Mouse (Mus musculus) kidney, postnatal 25 days (tissue): ENCODE measurements around the gene Idh1.

ENCODE experiments used
- DNase-seq, 2 experiments: peaks; one replicate each; pipeline ENCODE4 v3.0.0; 2021; ENCODE audit warnings: mixed read lengths in 2 of 2

Idh1 gene

GRCm38 (mm10) chr1:65176171-65176570, 10.1 kb downstream of the Idh1 start:
- peak in 1 of 2 experiments; percentile 56 for DNase-seq

- no peak for DNase-seq
Observed at GRCm38 (mm10) chr1:65173716-65174115, 12.6 kb downstream of the Idh1 start.

- no peak for DNase-seq
Observed at GRCm38 (mm10) chr1:65171579-65171978, 14.7 kb downstream of the Idh1 start.

- no peak for DNase-seq
Observed at GRCm38 (mm10) chr1:65169947-65170346, 16.4 kb downstream of the Idh1 start.

DNA sequence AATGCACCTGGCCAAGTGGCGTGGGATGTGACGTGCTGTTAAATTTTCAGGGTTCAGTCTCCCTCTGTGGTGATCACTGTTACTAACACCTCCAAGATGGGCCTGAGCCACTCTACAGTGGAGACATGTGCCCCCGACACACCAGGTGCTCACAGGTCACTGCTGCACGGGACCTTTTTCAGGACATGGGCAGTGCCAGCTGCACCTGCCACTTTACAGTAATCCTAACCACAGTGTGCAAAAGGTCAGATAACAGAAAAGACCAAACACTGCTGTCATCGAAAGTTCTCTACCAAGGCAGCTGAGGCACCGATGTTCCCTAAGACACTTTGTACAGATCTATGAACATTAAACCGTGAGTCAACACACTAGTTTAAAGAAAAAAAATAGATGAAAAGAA, 16.8 kb downstream of the Idh1 start:
- DNase-seq = no peak

- peak in 1 of 2 experiments; percentile 60 for DNase-seq
Observed at GRCm38 (mm10) chr1:65167496-65167895, 18.8 kb downstream of the Idh1 start.

- no peak for DNase-seq
Observed at GRCm38 (mm10) chr1:65162210-65162609, 24.1 kb downstream of the Idh1 start.

GRCm38 (mm10) chr1:65156111-65156510, 30.2 kb downstream of the Idh1 start:
- DNase-seq = no peak

DNA sequence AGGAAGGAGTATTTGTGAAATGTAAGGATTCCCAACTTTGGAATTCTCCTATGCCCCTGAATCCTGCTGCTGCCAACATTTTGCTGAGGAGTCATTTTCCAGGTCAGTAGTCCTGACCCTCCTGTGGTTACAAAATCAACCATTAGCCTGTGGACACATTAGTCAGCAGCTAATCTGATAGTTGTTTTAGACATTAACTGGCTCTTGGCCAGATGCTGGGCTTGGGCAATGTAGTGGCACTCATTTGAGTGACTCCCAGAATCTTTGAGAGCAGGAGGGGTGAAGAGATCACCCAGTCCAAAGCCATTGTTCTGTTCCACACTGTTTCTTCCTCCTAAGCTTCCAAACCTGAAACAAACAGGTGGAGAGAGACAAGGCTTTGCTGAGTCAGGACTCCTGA, 31.5 kb downstream of the Idh1 start:
- DNase-seq = peak; percentile 89 to 90

DNA sequence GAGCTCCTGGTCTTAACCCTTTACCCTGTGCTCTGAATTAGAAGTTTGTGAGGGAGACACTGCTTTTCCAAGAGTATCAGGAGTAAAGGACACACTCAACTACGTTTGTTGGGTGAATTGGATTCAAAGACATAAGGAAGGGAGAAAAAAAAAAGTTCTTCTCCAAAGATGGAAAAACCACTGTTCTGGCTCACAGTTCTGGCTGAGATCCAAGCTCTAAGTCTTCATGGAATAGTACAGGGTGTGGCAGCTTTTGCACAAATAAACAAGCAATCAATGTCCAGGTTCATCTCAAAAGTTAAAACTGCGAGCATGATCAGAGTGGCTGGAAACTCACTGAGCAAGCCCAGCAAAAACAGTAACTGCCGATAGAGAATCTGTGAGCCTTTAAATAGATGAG, 38.3 kb downstream of the Idh1 start:
- DNase-seq = no peak

- DNase-seq = peak in 1 of 2 experiments; percentile 53
Observed at GRCm38 (mm10) chr1:65147326-65147725, 39.0 kb downstream of the Idh1 start.

DNA sequence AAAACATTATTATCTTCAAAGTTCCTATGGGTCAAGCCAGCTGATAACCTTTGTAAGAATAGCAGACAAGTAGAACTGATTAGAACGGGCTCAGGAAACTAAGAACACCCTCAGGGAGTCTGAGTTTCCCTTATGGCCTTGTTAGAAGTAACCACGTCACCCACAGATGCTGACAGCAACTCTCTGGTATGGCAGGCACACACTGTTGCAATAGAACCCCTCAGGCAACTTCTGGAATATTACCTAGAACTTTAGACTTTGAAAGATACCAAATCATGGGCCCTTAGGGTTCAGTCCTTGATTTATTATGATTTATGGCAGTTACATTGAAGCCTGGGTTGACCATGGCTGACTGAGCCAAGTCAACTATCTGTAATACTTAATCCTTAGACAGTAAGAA, 39.7 kb downstream of the Idh1 start:
- no peak for DNase-seq

DNA sequence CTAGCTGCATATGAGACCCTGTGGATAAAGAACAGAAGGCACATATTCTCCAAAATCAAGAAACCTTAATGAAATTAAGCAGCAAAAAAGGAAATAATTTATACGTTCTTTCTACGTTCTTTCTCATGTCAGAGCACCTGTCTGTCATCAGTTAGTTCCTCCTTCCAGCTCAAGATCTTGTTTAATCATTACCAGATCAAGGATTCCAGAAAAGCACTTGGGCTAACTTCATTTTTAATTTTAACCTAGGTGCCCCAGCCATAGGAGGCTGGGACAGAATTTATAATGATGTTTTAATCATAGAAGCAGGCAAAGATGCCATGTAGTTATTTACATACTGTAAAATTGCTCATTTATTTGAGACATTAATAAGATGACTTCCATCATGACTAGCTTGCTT, 41.5 kb downstream of the Idh1 start:
- no peak for DNase-seq

- no peak for DNase-seq
Observed at GRCm38 (mm10) chr1:65137560-65137959, 48.7 kb downstream of the Idh1 start.

DNA sequence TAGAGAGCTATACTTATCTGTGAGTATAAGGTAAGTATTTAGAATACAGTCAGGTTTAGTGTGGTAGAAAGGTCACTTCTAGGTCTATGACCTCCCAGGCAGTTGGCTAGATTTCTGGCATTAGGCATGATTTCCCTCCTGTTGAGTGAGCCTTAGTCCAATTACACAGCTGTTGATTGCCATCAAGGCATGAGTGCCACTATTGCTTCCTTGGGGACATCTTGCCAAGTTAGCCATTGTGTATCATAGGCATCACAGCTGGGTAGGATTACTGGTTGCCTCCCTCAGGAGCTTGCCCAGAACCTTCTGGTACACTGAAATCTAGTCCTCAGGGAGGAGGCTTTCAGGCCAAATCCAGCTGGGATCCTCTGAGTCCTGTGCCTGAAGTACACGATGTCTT, 53.5 kb downstream of the Idh1 start:
- DNase-seq = no peak

- no peak for DNase-seq
Observed at GRCm38 (mm10) chr1:65131671-65132070, 54.6 kb downstream of the Idh1 start.

DNA sequence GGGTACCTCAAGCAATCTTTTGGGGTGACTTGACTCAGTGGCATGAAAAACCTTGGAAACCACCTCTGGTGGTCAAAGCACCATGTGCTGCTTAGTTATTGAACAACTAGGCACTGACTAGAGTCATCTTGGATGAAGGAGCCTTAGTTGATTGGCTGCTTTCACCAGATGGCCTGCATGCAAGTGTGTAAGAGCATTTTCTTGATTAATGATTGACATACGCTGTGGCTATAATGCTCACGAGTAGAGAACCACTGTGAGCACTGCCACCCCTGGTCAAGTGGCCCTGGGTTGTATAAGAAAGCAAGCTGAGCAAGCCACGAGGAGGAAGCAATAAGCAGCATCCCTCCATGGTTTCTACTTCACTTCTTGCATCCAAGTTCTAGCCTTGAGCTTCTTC, 56.1 kb downstream of the Idh1 start:
- DNase-seq = peak; percentile 33 to 67

DNA sequence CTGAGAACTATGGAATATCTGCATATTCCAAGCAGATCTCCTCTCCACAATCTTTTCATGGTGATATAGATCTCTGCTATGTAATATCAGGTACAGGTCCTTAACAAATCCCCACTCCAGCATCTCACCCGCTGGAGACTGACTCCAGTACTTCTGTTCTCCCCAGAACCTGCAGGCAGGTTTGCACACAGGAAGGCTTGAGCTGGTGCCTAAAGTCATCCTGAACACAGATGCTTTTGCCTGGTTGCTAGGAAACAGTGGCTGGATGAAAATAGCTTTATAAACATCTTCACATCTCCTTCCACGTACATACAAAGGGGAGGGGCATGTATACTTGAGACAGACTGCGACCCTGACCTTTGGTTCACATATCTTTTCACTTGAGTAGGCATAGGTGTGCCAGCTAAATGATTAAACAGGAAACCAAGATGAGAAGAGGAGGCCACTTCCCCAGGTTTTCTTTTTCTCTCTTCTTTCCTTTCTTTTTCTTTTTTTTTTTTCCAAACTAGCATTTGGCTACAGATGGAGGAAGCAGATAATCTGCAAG, 56.6 kb downstream of the Idh1 start:
- peak in 1 of 2 experiments; percentile 20 for DNase-seq

GRCm38 (mm10) chr1:65122574-65123372, 63.5 kb downstream of the Idh1 start, which contains the start of gene D630023F18Rik:
D630023F18Rik (minus strand) TSS chr1:65123214.
- DNase-seq = peak in 1 of 2 experiments; percentile 11

GRCm38 (mm10) chr1:65119438-65119837, 66.9 kb downstream of the Idh1 start, which contains the start of gene Gm28845:
Gm28845 (minus strand) TSS chr1:65119558.
- no peak for DNase-seq

DNA sequence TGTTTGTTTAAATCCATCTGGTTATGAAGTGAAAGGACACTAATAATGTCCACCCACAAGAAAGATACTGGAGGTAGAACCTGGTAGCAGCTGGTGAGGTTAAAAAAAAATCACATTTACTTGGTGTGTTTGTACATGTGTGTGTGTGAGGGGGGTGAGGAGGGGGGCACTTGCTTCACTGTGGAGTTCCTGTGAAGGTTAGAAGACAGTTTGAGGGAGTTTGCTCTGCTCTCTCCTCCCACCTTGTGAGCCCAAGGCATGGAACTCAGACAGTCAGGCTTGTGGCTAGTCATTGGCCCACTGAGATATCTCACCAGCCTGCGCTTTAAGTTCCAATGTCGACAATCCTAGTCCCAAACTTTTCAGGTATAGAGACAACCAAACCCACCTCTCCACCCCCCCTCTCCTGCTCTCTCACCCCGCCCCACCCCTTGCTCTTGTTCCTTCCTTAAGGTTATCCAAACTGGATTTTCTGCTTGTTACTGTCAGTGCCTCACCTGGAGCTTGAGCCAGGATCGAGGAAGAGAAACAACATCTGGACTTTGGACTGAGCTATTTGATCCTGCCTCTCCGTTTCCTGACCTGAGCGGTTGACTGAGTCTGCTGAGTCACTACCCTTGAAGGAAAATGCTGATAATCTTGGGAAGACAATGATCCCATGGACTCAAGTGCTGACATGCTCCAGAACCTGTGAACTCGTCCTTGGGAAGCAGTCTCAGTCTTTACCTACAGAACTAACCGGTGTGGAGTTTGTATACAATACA, 68.0 kb downstream of the Idh1 start:
- peak; percentile 66 to 86 for DNase-seq

DNA sequence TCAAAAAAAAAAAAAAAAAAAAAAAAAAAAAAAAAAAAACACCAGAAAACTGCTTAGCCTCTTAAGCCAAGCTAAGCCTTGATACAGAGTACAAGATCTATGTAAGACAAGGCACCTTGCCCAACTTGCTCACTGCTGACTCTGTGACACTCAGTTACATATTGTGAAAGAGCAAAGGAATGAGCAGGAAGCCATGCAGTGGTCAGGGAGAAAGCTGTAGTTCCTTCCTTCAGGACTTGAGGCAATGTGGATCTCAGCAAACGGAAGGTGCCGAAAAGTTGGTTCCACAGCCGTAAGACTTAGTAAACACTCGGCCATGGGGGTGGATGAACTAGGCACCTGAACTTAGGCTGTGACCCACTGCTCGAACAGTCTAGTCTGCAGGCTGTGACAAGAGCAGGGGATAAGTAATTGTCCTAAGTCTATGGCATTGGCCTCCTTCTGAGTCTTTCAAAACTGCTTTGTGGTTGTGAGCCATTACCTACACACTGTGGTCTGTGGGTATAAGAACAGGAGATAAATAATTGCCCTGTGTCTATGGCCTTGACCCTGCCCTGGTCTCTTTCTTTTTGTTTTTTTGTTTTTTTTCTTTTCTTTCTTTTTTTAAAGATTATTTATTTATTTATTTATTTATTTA, 72.6 kb downstream of the Idh1 start:
- DNase-seq = peak in 1 of 2 experiments; percentile 9

- DNase-seq = peak in 1 of 2 experiments; percentile 22
Observed at GRCm38 (mm10) chr1:65112807-65113196, 73.5 kb downstream of the Idh1 start.
